Mouse (Mus musculus) embryo, embryonic 11 days (tissue): Measurements from ENCODE around the gene S100a1.

ENCODE experiments used
- DNase-seq: peaks from one replicate; pipeline ENCODE4 v3.0.0-alpha.2; 2015

Gene S100a1

DNA sequence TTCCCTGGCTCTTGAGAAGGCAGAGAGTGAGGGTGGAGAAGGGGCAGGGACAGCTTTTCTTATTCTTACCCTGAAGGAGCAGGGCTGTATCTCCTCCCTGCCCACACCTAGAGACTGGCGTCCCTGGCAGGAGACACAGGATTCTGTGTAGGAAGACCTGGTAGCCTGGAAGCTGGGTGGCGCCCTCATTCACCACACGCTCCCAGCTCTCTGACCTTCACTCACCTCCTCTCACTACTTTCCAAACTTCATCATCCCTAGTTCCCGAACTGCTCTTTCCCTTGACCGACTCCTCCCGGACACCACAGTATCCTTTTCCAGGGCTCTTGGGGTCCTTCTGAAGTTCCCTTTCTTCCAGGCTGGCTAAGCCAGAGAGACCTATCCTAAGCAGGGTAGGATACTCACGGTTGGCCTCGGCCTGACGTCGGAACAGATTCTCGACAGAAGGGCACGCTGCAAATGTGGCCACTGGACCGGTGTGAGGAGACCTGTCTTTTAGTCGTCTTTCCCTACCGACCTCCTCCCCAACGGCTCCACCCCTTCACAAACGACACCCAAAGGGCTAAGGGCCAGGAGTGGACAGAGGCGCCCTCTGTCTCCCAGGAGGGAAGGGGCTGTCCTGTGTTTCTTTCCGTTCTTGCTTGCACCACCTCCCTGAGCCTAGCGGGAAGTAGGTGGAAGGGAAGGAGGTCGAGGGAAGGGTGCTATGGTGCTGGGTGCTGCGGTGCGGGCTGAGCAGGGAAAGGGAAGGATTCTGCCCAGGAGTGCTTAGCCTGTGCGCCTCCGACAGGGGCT, at the start of gene S100a1, which contains the start of gene S100a13:
Gene S100a1, minus strand, starts transcription at position 597 of the 795 bp plus-strand sequence.
Gene S100a13, plus strand, starts transcription at position 640 of the 795 bp plus-strand sequence.
- DNase-seq: peak; percentile 37

DNA sequence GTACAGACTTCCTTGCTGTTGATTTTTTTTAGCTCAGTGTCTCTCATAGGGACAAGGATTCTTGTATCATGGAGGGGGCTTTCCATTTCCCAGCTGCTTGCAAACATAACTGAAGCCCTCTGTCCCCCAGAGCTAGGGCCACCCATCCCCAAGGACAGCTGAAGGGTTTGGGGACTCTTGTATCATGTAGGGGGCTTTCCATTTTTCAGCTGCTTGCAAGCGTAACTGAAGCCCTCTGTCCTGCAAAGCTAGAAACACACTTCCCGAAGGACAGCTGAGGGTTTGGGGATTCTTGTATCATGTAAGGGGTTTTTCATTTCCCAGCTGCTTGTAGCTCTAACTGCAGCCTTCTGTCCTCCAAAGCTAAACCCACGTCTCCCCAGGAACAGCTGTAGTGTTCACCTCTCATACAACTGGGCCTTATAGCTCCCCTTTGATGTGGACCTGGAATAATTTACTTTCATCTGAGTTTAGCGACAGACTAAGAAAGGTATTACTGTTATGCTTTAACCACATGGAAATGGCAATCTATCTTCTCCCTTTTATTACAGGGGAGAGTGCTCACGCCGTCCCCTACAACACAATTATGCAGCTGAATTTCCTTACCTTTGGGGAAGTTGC, 45.9 kb upstream of the S100a1 start, which contains the start of gene S100a3:
Gene S100a3, plus strand, starts transcription at position 571 of the 621 bp plus-strand sequence.
- DNase-seq: no peak

- peak; percentile 23 for DNase-seq
These were observed 41.8 kb upstream of the S100a1 start for GRCm38 (mm10) chr3:90555954-90556353.

DNA sequence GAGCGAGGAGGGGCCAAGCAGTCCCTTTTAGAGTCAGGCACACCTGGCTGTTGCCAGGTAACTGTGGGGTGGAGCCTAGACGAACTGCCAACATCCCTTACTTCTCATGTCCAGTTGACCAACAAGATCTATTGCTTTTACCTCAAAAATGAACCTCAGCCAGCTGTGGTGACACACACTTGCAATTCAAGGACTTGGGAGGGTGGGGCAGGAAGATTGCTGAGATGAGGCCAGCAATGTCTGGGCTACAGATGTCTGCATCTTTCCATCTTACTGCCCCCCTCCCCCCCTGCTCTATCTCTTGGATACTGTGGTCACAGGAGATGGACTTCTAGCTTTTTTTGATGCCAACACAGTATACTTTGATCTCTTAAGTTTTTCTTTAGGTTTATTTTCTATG, 38.0 kb upstream of the S100a1 start:
- no peak for DNase-seq

DNA sequence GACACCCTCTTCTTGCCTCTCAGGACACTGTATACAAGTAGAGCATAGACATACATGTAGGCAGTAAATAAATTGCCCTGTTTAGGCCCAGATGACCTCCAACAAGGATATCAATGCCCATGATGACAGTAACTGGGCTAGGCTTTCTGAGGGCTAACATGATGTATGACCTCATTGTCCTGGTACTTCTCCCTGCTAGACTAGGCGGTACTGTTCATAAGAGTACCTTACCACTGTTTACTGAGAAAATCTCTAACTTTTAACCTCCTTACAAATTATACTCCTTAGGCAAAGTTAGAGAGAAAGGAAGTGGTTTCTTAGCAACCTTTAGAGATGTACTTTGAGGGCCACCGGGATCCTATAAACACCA, 36.2 kb upstream of the S100a1 start:
- no peak for DNase-seq

DNA sequence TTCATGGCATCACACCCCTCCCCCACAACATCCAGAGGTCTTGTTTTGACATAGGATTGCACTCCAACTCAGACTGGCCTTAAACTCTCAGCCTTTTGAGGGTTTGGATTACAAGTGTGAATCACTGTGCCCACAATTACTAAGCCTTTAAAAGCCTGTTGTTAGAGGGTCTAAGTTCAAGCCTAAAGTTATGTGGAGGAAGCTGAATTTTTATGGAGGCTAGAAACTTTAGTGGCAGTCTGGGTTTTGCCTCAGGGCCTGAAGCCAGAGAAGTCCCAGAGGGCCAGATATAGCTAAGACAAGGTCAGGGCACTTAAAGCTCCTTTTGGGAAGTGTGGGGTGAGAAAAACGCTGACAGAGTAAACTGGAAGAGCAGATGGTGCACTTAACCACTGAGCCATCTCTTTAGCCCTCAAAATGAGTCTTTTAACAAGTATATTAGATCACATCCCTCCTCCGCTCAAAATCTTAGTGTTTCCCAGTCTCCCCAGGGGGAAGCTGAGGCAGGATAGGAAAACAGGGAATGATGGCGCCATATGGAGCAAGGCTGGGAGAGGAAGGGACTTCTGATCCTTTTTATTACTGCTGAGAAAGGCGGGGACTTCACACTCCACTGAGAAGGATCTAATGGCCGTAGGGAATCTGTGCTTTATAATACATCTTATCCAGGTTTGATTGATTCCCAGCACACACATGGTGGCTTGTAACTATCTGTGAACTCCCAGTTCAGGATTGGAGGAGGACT, 35.7 kb upstream of the S100a1 start:
- DNase-seq: peak; percentile 32

- DNase-seq: peak; percentile 34
These were observed 26.7 kb upstream of the S100a1 start for GRCm38 (mm10) chr3:90540904-90541303.

DNA sequence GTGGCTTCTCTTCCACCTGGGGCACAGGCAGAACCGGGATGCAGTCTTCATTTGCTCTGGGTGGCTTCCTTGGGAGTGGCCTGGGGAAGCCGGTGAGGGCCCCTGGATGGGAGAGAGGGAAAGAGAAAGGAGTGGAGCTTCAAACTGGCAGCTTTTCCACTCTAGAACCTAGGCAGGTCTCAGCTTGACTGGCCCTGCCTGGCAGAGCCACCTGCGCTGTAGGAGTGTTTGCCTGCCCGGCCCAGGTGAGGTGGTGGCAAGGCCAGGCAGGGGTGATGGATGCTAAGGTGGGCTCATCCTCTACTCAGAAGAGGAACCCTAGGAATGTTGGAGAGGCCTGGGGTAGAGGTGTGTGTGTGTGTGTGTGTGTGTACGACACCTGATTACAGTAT, 23.7 kb upstream of the S100a1 start:
- no peak for DNase-seq

- peak; percentile 18 for DNase-seq
These were observed 23.1 kb upstream of the S100a1 start, which contains the start of gene S100a16 for GRCm38 (mm10) chr3:90537141-90537904. S100a16 (plus strand) TSS chr3:90537254.

GRCm38 (mm10) chr3:90535446-90535845, 21.3 kb upstream of the S100a1 start:
- no peak for DNase-seq

DNA sequence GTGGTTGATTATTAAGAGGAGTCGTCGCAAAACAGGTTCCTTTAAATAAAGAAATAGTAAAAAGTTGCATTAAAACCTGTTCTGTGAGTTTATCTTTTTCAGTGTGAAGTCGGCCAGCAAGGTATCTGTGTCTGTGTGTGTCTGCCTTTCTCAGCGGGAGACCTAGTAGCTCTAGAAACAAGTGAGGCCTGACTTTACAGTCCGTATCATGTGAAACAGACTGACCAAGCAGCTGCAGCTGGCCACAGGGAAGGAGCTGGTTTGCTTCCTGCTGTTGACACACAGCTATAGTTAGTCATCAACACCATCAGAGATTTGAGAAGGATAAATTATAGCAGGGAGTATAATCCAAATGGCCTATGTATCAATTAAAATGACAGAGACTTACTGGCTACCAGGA, 17.5 kb upstream of the S100a1 start:
- no peak for DNase-seq

- no peak for DNase-seq
These were observed 13.2 kb upstream of the S100a1 start for GRCm38 (mm10) chr3:90527291-90527873.

- no peak for DNase-seq
These were observed 12.4 kb upstream of the S100a1 start, which contains the start of gene S100a14 for GRCm38 (mm10) chr3:90526580-90526979. S100a14 (plus strand) TSS chr3:90526856.

DNA sequence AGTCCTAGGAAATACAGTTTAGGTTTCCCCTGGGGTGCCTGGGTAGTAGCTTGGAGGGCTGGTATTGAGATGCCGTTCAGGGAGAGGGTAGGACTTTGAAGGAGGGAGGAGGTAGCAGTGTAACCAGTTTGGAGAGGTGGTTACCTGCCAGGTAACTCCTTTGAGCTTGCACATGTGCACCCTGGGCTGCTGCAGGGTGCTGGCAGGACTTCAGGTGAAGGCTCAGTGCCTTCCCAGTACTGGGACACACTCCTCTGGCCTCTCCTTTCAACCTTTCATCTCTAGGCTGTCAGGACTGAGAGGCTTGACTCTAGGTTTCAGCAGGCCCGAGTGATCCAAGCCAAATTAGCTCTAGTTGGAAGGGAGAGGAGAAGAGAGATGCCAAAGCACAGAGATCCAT, 11.9 kb upstream of the S100a1 start:
- no peak for DNase-seq

- DNase-seq: peak; percentile 46
These were observed 11.2 kb upstream of the S100a1 start for GRCm38 (mm10) chr3:90525421-90525820.

DNA sequence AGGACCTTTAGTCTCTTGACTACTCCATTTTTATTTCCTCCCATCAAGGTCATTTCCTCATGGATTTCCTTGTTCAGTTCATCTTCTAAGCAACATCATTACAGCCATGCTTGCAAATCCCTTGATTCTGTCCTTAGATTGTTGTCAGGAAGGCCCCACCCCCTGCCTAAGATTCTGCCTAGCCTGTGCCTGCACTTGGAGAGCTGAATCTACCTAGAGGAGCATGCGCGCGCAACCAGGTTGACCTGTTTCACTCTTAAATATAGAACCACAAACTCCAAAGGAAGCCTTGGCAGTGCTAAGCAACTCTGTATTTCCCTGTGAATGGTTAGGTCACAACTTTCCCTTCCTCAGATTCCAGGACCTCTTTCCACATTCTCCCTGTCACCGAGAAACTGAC, 3.5 kb upstream of the S100a1 start:
- no peak for DNase-seq

DNA sequence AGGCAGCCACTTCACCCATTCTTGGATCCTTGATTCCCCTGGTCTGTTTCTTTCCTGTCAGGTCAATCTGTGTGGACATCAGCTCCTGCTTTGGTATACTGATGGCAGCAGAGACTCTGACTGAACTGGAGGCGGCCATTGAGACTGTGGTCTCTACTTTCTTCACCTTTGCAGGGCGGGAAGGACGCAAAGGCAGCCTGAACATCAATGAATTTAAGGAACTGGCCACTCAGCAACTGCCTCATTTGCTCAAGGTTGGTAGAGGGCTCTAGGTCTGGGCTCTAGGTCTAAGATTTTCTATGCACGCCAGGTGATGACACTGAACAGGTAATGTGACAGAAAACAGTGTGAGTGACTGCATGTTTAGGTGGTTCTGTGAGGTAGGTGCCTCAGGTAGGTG, 1.6 kb upstream of the S100a1 start:
- no peak for DNase-seq

- no peak for DNase-seq
These were observed 1.1 kb upstream of the S100a1 start for GRCm38 (mm10) chr3:90515242-90515641.

GRCm38 (mm10) chr3:90514691-90515090, 499 bp upstream of the S100a1 start:
- DNase-seq: peak; percentile 84

DNA sequence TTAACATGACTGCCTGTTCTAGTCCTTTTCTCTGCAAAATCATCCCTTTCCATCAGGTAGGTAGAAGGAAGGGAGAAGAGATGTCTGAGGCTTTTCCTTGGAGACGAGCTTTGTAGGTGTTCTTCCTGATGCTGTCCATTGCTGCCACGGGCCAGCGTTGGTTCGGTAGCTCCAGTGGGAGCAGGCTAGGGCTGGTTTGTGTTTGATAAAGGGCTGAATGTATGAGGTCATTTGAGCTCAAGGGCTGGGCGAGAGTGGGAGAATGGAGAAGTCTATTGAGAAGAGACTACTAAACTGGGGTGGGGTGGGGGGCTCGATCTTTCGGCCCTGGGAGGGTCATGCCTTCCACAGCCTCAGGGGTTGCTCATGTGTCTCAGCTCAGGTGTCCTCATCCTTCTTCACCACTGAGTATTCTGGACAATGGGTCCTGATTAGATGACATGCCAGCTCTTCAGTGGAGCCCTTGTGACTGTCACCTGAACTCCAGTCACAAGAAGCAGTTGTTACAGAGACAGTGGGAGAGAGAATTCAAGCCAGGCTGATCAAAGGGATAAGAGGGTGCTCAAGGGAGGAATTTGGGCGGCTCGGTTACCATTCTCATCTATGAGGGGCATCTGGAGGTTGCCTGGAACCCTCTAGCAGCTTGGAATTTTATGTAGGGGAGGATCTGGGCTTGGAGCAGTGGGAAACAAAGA, 1.1 kb downstream of the S100a1 start:
- DNase-seq: no peak

DNA sequence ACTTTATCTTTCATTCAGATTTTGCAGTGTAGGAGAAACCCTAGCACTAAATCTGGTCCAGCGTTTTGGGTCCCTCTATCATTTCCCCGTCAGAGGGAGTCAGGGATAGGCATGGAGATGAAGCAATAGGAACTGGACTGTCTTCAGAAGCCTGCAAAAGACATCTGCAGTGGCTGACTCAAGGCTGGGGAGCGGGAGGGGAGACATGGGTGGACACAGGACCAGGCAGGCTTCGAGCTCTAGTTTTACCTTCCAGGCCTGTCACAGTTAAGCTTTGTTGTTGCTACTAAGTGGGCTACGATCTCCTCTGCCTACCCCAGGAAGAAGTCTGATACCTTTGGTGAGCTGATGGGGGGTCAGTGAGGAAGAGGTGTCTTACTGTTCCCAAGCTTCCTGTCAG, 1.9 kb downstream of the S100a1 start:
- DNase-seq: no peak

DNA sequence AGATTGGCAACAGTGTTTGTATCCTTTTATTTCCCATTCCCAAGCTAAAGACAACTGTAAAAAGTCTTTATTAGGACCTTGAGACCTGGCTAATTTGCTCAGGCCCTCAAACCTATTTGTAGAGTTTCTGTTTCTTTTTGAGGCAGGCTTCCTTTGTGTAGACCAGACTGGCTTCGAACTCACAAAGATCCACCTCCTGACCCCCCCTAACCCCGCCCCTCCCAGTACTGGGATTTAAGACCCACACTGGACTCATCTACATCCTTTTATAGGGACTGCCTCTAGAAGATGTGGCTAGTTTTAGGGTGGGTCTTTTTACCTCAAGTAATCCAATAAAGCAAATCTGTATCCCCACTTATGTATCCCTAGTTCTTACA, 4.5 kb downstream of the S100a1 start:
- no peak for DNase-seq
